Mouse (Mus musculus) heart, embryonic 15.5 days (tissue): ENCODE measurements around the gene Maml3. TPM values are rescaled to one million over a fixed set of nuclear protein-coding genes. Genes with fewer than 3 reads are reported as not detected.
A peak's percentile ranks its signal among the peaks of the same experiment; 100 is the strongest.

Experiments
- ATAC-seq: fragments of 200-750 bp; cut with Nextera tagmentation; replicated peaks from 2 replicates; pipeline ENCODE4 v1.8.0; 2017; ENCODE audit warnings: low read depth, moderate TSS enrichment; ENCODE audit not compliant: insufficient number of reproducible peaks, insufficient read depth, low FRiP score
- H3K27ac ChIP-seq: fragments of 300-500 bp; sonication (generic); 2 replicates; pipeline ENCODE4 v1.5.1; 2015; ENCODE audit warnings: mild to moderate bottlenecking, inconsistent platforms
- H3K27me3 ChIP-seq: fragments of 300-500 bp; sonication (generic); 2 replicates; pipeline ENCODE4 v1.6.1; 2015; ENCODE audit warnings: inconsistent platforms
- H3K36me3 ChIP-seq: fragments of 300-500 bp; sonication (generic); 2 replicates; pipeline ENCODE4 v1.6.1; 2015; ENCODE audit warnings: mild to moderate bottlenecking, inconsistent platforms
- H3K4me1 ChIP-seq: fragments of 300-500 bp; sonication (generic); replicated peaks from 2 replicates; pipeline ENCODE4 v1.6.1; 2015; ENCODE audit warnings: inconsistent platforms
- H3K4me2 ChIP-seq: fragments of 300-500 bp; sonication (generic); 2 replicates; pipeline ENCODE4 v1.6.1; 2015; ENCODE audit warnings: inconsistent platforms, mild to moderate bottlenecking, moderate library complexity
- H3K4me3 ChIP-seq: fragments of 300-500 bp; sonication (generic); 2 replicates; pipeline ENCODE4 v1.5.1; 2015; ENCODE audit warnings: mild to moderate bottlenecking, inconsistent platforms
- H3K9ac ChIP-seq: fragments of 300-500 bp; sonication (generic); 2 replicates; pipeline ENCODE4 v1.6.1; 2015; ENCODE audit warnings: mild to moderate bottlenecking, inconsistent platforms
- H3K9me3 ChIP-seq: fragments of 300-500 bp; sonication (generic); replicated peaks from 2 replicates; pipeline ENCODE4 v1.6.1; 2016; ENCODE audit warnings: inconsistent platforms
- WGBS: fragments of 180-500 bp; shearing (Covaris S2); methylation state at CpG from one replicate; pipeline ENCODE4 v1.1.7; 2015; ENCODE audit warnings: mixed read lengths; 5-methylcytosine and 5-hydroxymethylcytosine counted together
- polyA plus RNA-seq: library from polyadenylated mRNA; unstranded; fragments of >200 nt; fragmentation: Nextera tagmentation; extraction: Ambion mirVana; gene quantifications from 2 replicates; pipeline ENCODE4 v1.2.1, GENCODE M21; 2015

Maml3 gene
- polyA plus RNA-seq, 1 experiment from 2014 or later: 1.9 TPM

GRCm38 (mm10) chr3:52017439-52018102 is 87.3 kb downstream of the Maml3 start:
- H3K9me3 ChIP-seq: no peaks in the 10 kb centered on the region
- WGBS: 32% methylated on average over 17 of the region's 17 CpGs
- no peak for ATAC-seq

GRCm38 (mm10) chr3:52016178-52016577 is 88.7 kb downstream of the Maml3 start:
- Histone ChIP-seq H3K27ac (no peak overlapping the region), H3K4me1 (peaks cover 9% of the 10 kb centered on the region), H3K27me3 (no peaks in the 10 kb centered on the region), H3K4me3 (no peak overlapping the region), H3K36me3 (no peaks in the 10 kb centered on the region), H3K4me2 (no peak overlapping the region), H3K9me3 (no peaks in the 10 kb centered on the region), H3K9ac (no peak overlapping the region)
- ATAC-seq: no peak
- WGBS: 90% methylated on average over 3 of the region's 3 CpGs

More at GRCm38 (mm10) chr3:52017439-52018102, 87.3 kb downstream of the Maml3 start:
- Histone ChIP-seq H3K27ac (no peak overlapping the region), H3K36me3 (no peaks in the 10 kb centered on the region), H3K4me3 (peak overlapping the region; percentile 32), H3K27me3 (no peaks in the 10 kb centered on the region), H3K4me2 (peak overlapping the region; percentile 53), H3K4me1 (peaks cover 9% of the 10 kb centered on the region), H3K9ac (no peak overlapping the region)

GRCm38 (mm10) chr3:52015556-52015955 is 89.3 kb downstream of the Maml3 start:
- Histone ChIP-seq H3K27me3 (no peaks in the 10 kb centered on the region), H3K4me1 (peaks cover 9% of the 10 kb centered on the region), H3K27ac (no peak overlapping the region), H3K36me3 (no peaks in the 10 kb centered on the region), H3K4me2 (no peak overlapping the region), H3K9me3 (no peaks in the 10 kb centered on the region), H3K4me3 (no peak overlapping the region), H3K9ac (no peak overlapping the region)
- ATAC-seq: no peak
- WGBS: 85% methylated on average over 1 of the region's 1 CpGs

- no peak overlapping the region for H3K4me3 ChIP-seq
- ATAC-seq: no peak
- 71% methylated on average over 9 of the region's 9 CpGs for WGBS
These were observed 93.7 kb downstream of the Maml3 start for GRCm38 (mm10) chr3:52011032-52011710.

GRCm38 (mm10) chr3:52009321-52009720 is 95.6 kb downstream of the Maml3 start:
- 35% methylated on average over 6 of the region's 6 CpGs for WGBS
- ATAC-seq: no peak
- Histone ChIP-seq H3K9ac (no peak overlapping the region), H3K4me3 (no peak overlapping the region), H3K27ac (no peak overlapping the region), H3K36me3 (no peaks in the 10 kb centered on the region), H3K9me3 (no peaks in the 10 kb centered on the region), H3K27me3 (no peaks in the 10 kb centered on the region), H3K4me2 (no peak overlapping the region), H3K4me1 (peaks cover 26% of the 10 kb centered on the region)

More at GRCm38 (mm10) chr3:52011032-52011710, 93.7 kb downstream of the Maml3 start:
- no peak overlapping the region for H3K4me2 ChIP-seq
- H3K9me3 ChIP-seq: no peaks in the 10 kb centered on the region
- H3K27me3 ChIP-seq: no peaks in the 10 kb centered on the region
- H3K4me1 ChIP-seq: peaks cover 16% of the 10 kb centered on the region
- no peak overlapping the region for H3K27ac ChIP-seq
- no peaks in the 10 kb centered on the region for H3K36me3 ChIP-seq
- H3K9ac ChIP-seq: no peak overlapping the region

GRCm38 (mm10) chr3:52007602-52008252 is 97.1 kb downstream of the Maml3 start:
- Histone ChIP-seq H3K27ac (0 out of 2 replicates have a peak overlapping the region, but pooled peaks have one; percentile 5), H3K4me1 (peaks cover 26% of the 10 kb centered on the region), H3K27me3 (no peaks in the 10 kb centered on the region), H3K9me3 (no peaks in the 10 kb centered on the region), H3K36me3 (no peaks in the 10 kb centered on the region), H3K9ac (peak overlapping the region; percentile 46), H3K4me3 (peak overlapping the region; percentile 57), H3K4me2 (peak overlapping the region; percentile 93)
- peak; percentile 59; the same call in 1 of the 2 replicates for ATAC-seq
- under 1% methylated on average over 21 of the region's 21 CpGs for WGBS

- Histone ChIP-seq H3K36me3 (no peaks in the 10 kb centered on the region), H3K4me3 (peak overlapping the region; percentile 57), H3K9ac (no peak overlapping the region), H3K27me3 (no peaks in the 10 kb centered on the region), H3K4me2 (peak overlapping the region; percentile 93), H3K27ac (no peak overlapping the region), H3K4me1 (peaks cover 26% of the 10 kb centered on the region), H3K9me3 (no peaks in the 10 kb centered on the region)
- no peak for ATAC-seq
- 38% methylated on average over 9 of the region's 9 CpGs for WGBS
These were observed 98.0 kb downstream of the Maml3 start for GRCm38 (mm10) chr3:52006721-52007330.

GRCm38 (mm10) chr3:52003663-52004062 is 101.2 kb downstream of the Maml3 start:
- Histone ChIP-seq H3K27me3 (no peaks in the 10 kb centered on the region), H3K4me2 (no peak overlapping the region), H3K9me3 (no peaks in the 10 kb centered on the region), H3K4me3 (no peak overlapping the region), H3K27ac (no peak overlapping the region), H3K4me1 (peaks cover 31% of the 10 kb centered on the region), H3K9ac (no peak overlapping the region), H3K36me3 (no peaks in the 10 kb centered on the region)
- ATAC-seq: no peak
- WGBS: 86% methylated on average over 6 of the region's 6 CpGs

GRCm38 (mm10) chr3:52001518-52001895 is 103.4 kb downstream of the Maml3 start:
- Histone ChIP-seq H3K27ac (no peak overlapping the region), H3K27me3 (no peaks in the 10 kb centered on the region), H3K4me1 (peaks cover 18% of the 10 kb centered on the region), H3K9me3 (no peaks in the 10 kb centered on the region), H3K36me3 (no peaks in the 10 kb centered on the region), H3K4me2 (no peak overlapping the region), H3K4me3 (no peak overlapping the region), H3K9ac (no peak overlapping the region)
- ATAC-seq: no peak
- WGBS: 85% methylated on average over 9 of the region's 9 CpGs

- 79% methylated on average over 10 of the region's 10 CpGs for WGBS
- Histone ChIP-seq H3K9ac (no peak overlapping the region), H3K4me2 (no peak overlapping the region), H3K27me3 (no peaks in the 10 kb centered on the region), H3K4me3 (no peak overlapping the region), H3K9me3 (no peaks in the 10 kb centered on the region), H3K27ac (no peak overlapping the region), H3K36me3 (no peaks in the 10 kb centered on the region), H3K4me1 (peaks cover 15% of the 10 kb centered on the region; the same call in 1 of the 2 replicates)
- ATAC-seq: no peak
These were observed 103.9 kb downstream of the Maml3 start for GRCm38 (mm10) chr3:52000871-52001517.
